Mouse (Mus musculus) CH12.LX (cell line): Measurements from ENCODE around the gene Scd2. TPM values are rescaled to one million over a fixed set of nuclear protein-coding genes. Genes with fewer than 3 reads are reported as not detected.

Source experiments
- DNase-seq: peaks from one replicate; pipeline ENCODE4 v3.0.0-alpha.2; 2013; ENCODE audit errors: extremely low read depth
- H3K27ac ChIP-seq: 2 replicates; pipeline ENCODE4 v1.5.1; 2012; ENCODE audit warnings: low read depth, mild to moderate bottlenecking, control low read depth, moderate library complexity; ENCODE audit not compliant: insufficient read depth
- H3K27me3 ChIP-seq: replicated peaks from 2 replicates; pipeline ENCODE3; 2012; ENCODE audit warnings: inconsistent platforms
- H3K36me3 ChIP-seq, 2 experiments: replicated peaks in 1 of 2; 2 replicates each; pipeline versions ENCODE3 to v1.6.1; 2012; ENCODE audit warnings: inconsistent platforms in 1 of 2, low read length in 1 of 2, mild to moderate bottlenecking in 1 of 2, mixed read lengths in 1 of 2, moderate library complexity in 1 of 2; ENCODE audit not compliant: control insufficient read depth in 1 of 2, insufficient read depth in 1 of 2
- H3K4me1 ChIP-seq, 2 experiments: 2 replicates each; pipeline ENCODE4 v1.6.1; 2012; ENCODE audit warnings: inconsistent platforms in 1 of 2, moderate library complexity in 1 of 2; ENCODE audit not compliant: insufficient read depth in 2 of 2, control insufficient read depth in 1 of 2
- H3K4me2 ChIP-seq: 2 replicates; pipeline ENCODE4 v1.6.1; 2012; ENCODE audit warnings: low read depth, mild to moderate bottlenecking, control low read depth; ENCODE audit not compliant: poor library complexity, insufficient read depth, severe bottlenecking
- H3K4me3 ChIP-seq, 3 experiments: fragments of 150-350 bp in 1 of 3; sonication (generic) in 1 of 3; replicated peaks in 1 of 3; 2 replicates each; pipeline versions ENCODE3 to v1.5.1; 2011 to 2012; ENCODE audit warnings: low read depth in 2 of 3, low read length in 2 of 3, mild to moderate bottlenecking in 2 of 3, moderate library complexity in 2 of 3, control low read depth in 1 of 3, improper control_type of control experiment in 1 of 3, inconsistent platforms in 1 of 3, mixed read lengths in 1 of 3; ENCODE audit not compliant: poor library complexity in 1 of 3
- H3K79me2 ChIP-seq: replicated peaks from 2 replicates; pipeline ENCODE4 v1.6.1; 2012; ENCODE audit warnings: mild to moderate bottlenecking, moderate library complexity; ENCODE audit not compliant: control insufficient read depth, poor library complexity, insufficient read depth, severe bottlenecking; ENCODE audit errors: extremely low read depth
- H3K9ac ChIP-seq: 2 replicates; pipeline ENCODE4 v1.6.1; 2012; ENCODE audit warnings: low read depth, mild to moderate bottlenecking, control low read depth, moderate library complexity; ENCODE audit not compliant: insufficient read depth
- H3K9me3 ChIP-seq: replicated peaks from 2 replicates; pipeline ENCODE3; 2012; ENCODE audit warnings: low read length, inconsistent platforms, mixed read lengths
- BHLHE40 ChIP-seq: IDR thresholded peaks from 2 replicates; pipeline ENCODE4 v1.6.1; 2011; ENCODE audit warnings: mild to moderate bottlenecking, low read depth, low read length, improper control_type of control experiment
- CHD1 ChIP-seq: IDR thresholded peaks from 2 replicates; pipeline ENCODE4 v1.6.1; 2012; ENCODE audit warnings: low read depth, low read length, improper control_type of control experiment, inconsistent platforms
- CHD2 ChIP-seq: IDR thresholded peaks from 2 replicates; pipeline ENCODE4 v1.6.1; 2011; ENCODE audit warnings: low read length, improper control_type of control experiment
- E2F4 ChIP-seq: IDR thresholded peaks from 2 replicates; pipeline ENCODE4 v1.6.1; 2011; ENCODE audit warnings: low read depth, low read length, improper control_type of control experiment; ENCODE audit not compliant: insufficient replicate concordance
- HCFC1 ChIP-seq: IDR thresholded peaks from 2 replicates; pipeline ENCODE4 v1.6.1; 2012; ENCODE audit warnings: low read depth, mild to moderate bottlenecking, inconsistent platforms, low read length, improper control_type of control experiment
- JUN ChIP-seq: IDR thresholded peaks from 2 replicates; pipeline ENCODE4 v1.6.1; 2011; ENCODE audit warnings: low read depth, mild to moderate bottlenecking, low read length, improper control_type of control experiment, moderate library complexity; ENCODE audit not compliant: insufficient read depth
- JUND ChIP-seq: conservative IDR thresholded peaks from 2 replicates; pipeline ENCODE4 v1.6.1; 2011; ENCODE audit warnings: low read depth, low read length, improper control_type of control experiment
- MAZ ChIP-seq: IDR thresholded peaks from 2 replicates; pipeline ENCODE4 v1.6.1; 2012; ENCODE audit warnings: low read depth, mild to moderate bottlenecking, inconsistent platforms, low read length, improper control_type of control experiment, moderate library complexity
- MYC ChIP-seq: IDR thresholded peaks from 2 replicates; pipeline ENCODE4 v1.6.1; 2011; ENCODE audit warnings: low read depth, mild to moderate bottlenecking, improper control_type of control experiment, low read length
- NELFE ChIP-seq: IDR thresholded peaks from 2 replicates; pipeline ENCODE4 v1.6.1; 2011; ENCODE audit warnings: low read depth, low read length, improper control_type of control experiment
- NRF1 ChIP-seq: IDR thresholded peaks from 2 replicates; pipeline ENCODE4 v1.6.1; 2014; ENCODE audit warnings: low read depth, mild to moderate bottlenecking, inconsistent platforms, low read length, improper control_type of control experiment, moderate library complexity
- POLR2AphosphoS2 ChIP-seq: IDR thresholded peaks from 2 replicates; pipeline ENCODE4 v1.6.1; 2011; ENCODE audit warnings: low read depth, low read length, improper control_type of control experiment
- RAD21 ChIP-seq: IDR thresholded peaks from 2 replicates; pipeline ENCODE4 v1.6.1; 2011; ENCODE audit warnings: low read depth, mild to moderate bottlenecking, low read length, improper control_type of control experiment, moderate library complexity
- RCOR1 ChIP-seq: conservative IDR thresholded peaks from 2 replicates; pipeline ENCODE4 v1.6.1; 2012; ENCODE audit warnings: low read depth, mild to moderate bottlenecking, inconsistent platforms, low read length, improper control_type of control experiment
- SIN3A ChIP-seq: IDR thresholded peaks from 2 replicates; pipeline ENCODE4 v1.6.1; 2012; ENCODE audit warnings: low read length, improper control_type of control experiment, inconsistent platforms
- SMC3 ChIP-seq: IDR thresholded peaks from 2 replicates; pipeline ENCODE4 v1.6.1; 2011; ENCODE audit warnings: low read depth, low read length, improper control_type of control experiment
- USF1 ChIP-seq: IDR thresholded peaks from 2 replicates; pipeline ENCODE4 v1.6.1; 2014; ENCODE audit warnings: low read depth, mild to moderate bottlenecking, inconsistent platforms, low read length, improper control_type of control experiment
- ZC3H11A ChIP-seq: IDR thresholded peaks from 2 replicates; pipeline ENCODE4 v1.6.1; 2012; ENCODE audit warnings: low read depth, mild to moderate bottlenecking, inconsistent platforms, low read length, improper control_type of control experiment
- ZKSCAN1 ChIP-seq: IDR thresholded peaks from 2 replicates; pipeline ENCODE4 v1.6.1; 2012; ENCODE audit warnings: low read depth, inconsistent platforms, low read length, improper control_type of control experiment, borderline replicate concordance
- ZNF384 ChIP-seq: IDR thresholded peaks from 2 replicates; pipeline ENCODE4 v1.6.1; 2012; ENCODE audit warnings: low read depth, low read length, improper control_type of control experiment, inconsistent platforms
- dilution Hi-C: fragments of 300-500 bp; cut with MboI; formaldehyde crosslinking; loops from 2 replicates; pipeline ENCODE4 v1.14.3; 2020; ENCODE audit warnings: low sequenced_read_pairs; ENCODE audit not compliant: extremely low pct_unique_long_range_greater_than_20kb, extremely low pct_ligation_motif_present
- in situ Hi-C: fragments of 300-500 bp; cut with MboI; formaldehyde crosslinking; loops from 3 replicates; pipeline ENCODE4 v1.14.3; 2019; ENCODE audit warnings: low sequenced_read_pairs, low pct_ligation_motif_present, low pct_unique_long_range_greater_than_20kb, mixed read lengths
- polyA plus RNA-seq: library from polyadenylated mRNA; unstranded; fragments of >175 nt; gene quantifications from 2 replicates; pipeline ENCODE4 v1.2.1, GENCODE M21; 2012; ENCODE audit warnings: low read depth; ENCODE audit not compliant: insufficient read length
- total RNA-seq, 2 experiments: library from RNA; depleted of rRNA; stranded (reverse); fragments of 300-350 nt in 1 of 2; fragments of >200 nt in 1 of 2; gene quantifications; 2 replicates each; pipeline ENCODE4 v1.2.3; 2012 to 2014

Gene Scd2
- total and polyA plus RNA-seq, 3 experiments: 205 to 408 (median 212) TPM

- no peak for TF ChIP-seq JUND
- TF ChIP-seq POLR2AphosphoS2: no peak
- TF ChIP-seq MAZ: no peak
- no peak for TF ChIP-seq ZKSCAN1
- TF ChIP-seq RCOR1: no peak
- TF ChIP-seq BHLHE40: peak; percentile 76
- TF ChIP-seq ZNF384: no peak
- no peak for TF ChIP-seq E2F4
- no peak for TF ChIP-seq SIN3A
- TF ChIP-seq CHD2: no peak
- no peak; the same call in 1 of the 2 replicates for TF ChIP-seq NELFE
- no peak for TF ChIP-seq RAD21
- no peak for TF ChIP-seq ZC3H11A
- peak; percentile 61 for TF ChIP-seq USF1
- no peak for TF ChIP-seq NRF1
- TF ChIP-seq MYC: no peak
- TF ChIP-seq JUN: no peak
- no peak for TF ChIP-seq SMC3
- TF ChIP-seq HCFC1: peak; percentile 11; the same call in 1 of the 2 replicates
These were observed 28.2 kb upstream of the Scd2 start (continued) for GRCm38 (mm10) chr19:44265300-44265699.

- dilution Hi-C loops: no loop called here
- Histone ChIP-seq H3K4me3 (peak overlapping the region in 1 of 3 experiments; percentile 62), H3K4me1 (peaks cover 17 to 44% of the 10 kb centered on the region in 2 experiments)
These were observed 27.6 kb upstream of the Scd2 start for GRCm38 (mm10) chr19:44265911-44266337.

More at GRCm38 (mm10) chr19:44265911-44266337, 27.6 kb upstream of the Scd2 start:
- in situ Hi-C loops: no loop called here
- Histone ChIP-seq H3K36me3 (peaks cover 7 to 14% of the 10 kb centered on the region in 2 experiments), H3K9me3 (no peaks in the 10 kb centered on the region), H3K79me2 (no peaks in the 10 kb centered on the region), H3K9ac (peak overlapping the region; percentile 74), H3K27me3 (no peaks in the 10 kb centered on the region), H3K4me2 (peak overlapping the region; percentile 92), H3K27ac (peak overlapping the region; percentile 78)
- 0 out of 2 replicates have a peak, but pooled peaks have one; percentile 27 for TF ChIP-seq CHD2
- no peak for TF ChIP-seq ZC3H11A
- TF ChIP-seq CHD1: 0 out of 2 replicates have a peak, but pooled peaks have one; percentile 17
- TF ChIP-seq MYC: no peak
- no peak for TF ChIP-seq JUN
- no peak for DNase-seq
